Mouse (Mus musculus): ENCODE data around the gene Vhl. TPM values are rescaled to one million over a fixed set of nuclear protein-coding genes. Genes with fewer than 3 reads are reported as not detected.
"Not testable (repeated sequence)": the region's sequence is repeated elsewhere in the genome, so short reads cannot be mapped to it uniquely, and the experiment has no call there.

The Vhl gene
- total and polyA plus RNA-seq, 2 experiments from 2014 or later = 64.9 to 86.1 TPM

- TF ChIP-seq CTCF (IDR thresholded peaks at IDR 0.05) = no peak
- ATAC-seq (ENCODE audit: low FRiP score) (no peak), DNase-seq (ENCODE audit: low spot score) (no peak)
- Histone ChIP-seq H3K4me3 (ENCODE audit: low read depth, low read length) (no peak overlapping the region), H3K9ac (replicated peaks; ENCODE audit: low read length, poor library complexity, severe bottlenecking) (no peak overlapping the region), H3K36me3 (ENCODE audit: insufficient read depth, low read length) (no peaks in the 10 kb centered on the region), H3K4me1 (ENCODE audit: insufficient read depth, low read length) (no peaks in the 10 kb centered on the region), H3K9me3 (ENCODE audit: low read length) (no peaks in the 10 kb centered on the region), H3K27ac (ENCODE audit: low read depth, low read length) (no peak overlapping the region), H3K27me3 (ENCODE audit: insufficient read depth, low read length) (no peaks in the 10 kb centered on the region), H3K4me2 (ENCODE audit: low read depth, low read length, poor library complexity, severe bottlenecking) (no peak overlapping the region)
- WGBS = 91% methylated on average over 7 of the region's 7 CpGs
These were observed 46.1 kb downstream of the Vhl start for GRCm38 (mm10) chr6:113669821-113670220.

- not testable (repeated sequence) for H3K4me3 ChIP-seq (ENCODE audit: low read depth, low read length); H3K9me3 ChIP-seq (ENCODE audit: low read length); H3K27ac ChIP-seq (ENCODE audit: low read depth, low read length); H3K4me2 ChIP-seq (ENCODE audit: low read depth, low read length, poor library complexity, severe bottlenecking); ATAC-seq (ENCODE audit: low FRiP score); H3K36me3 ChIP-seq (ENCODE audit: insufficient read depth, low read length); H3K4me1 ChIP-seq (ENCODE audit: insufficient read depth, low read length); DNase-seq (ENCODE audit: low spot score); H3K27me3 ChIP-seq (ENCODE audit: insufficient read depth, low read length); H3K9ac ChIP-seq (replicated peaks; ENCODE audit: low read length, poor library complexity, severe bottlenecking)
- WGBS = 83% methylated on average over 1 of the region's 1 CpGs
These were observed 48.3 kb downstream of the Vhl start for GRCm38 (mm10) chr6:113672029-113672428.

GRCm38 (mm10) chr6:113672989-113673388 lies 49.2 kb downstream of the Vhl start:
- no peak overlapping the region for H3K4me3 ChIP-seq (ENCODE audit: low read depth, low read length)
- H3K9me3 ChIP-seq (ENCODE audit: low read length) = no peaks in the 10 kb centered on the region
- ATAC-seq (ENCODE audit: low FRiP score) (no peak), DNase-seq (ENCODE audit: low spot score) (no peak)
- H3K4me1 ChIP-seq (ENCODE audit: insufficient read depth, low read length) = no peaks in the 10 kb centered on the region
- no peak overlapping the region for H3K4me2 ChIP-seq (ENCODE audit: low read depth, low read length, poor library complexity, severe bottlenecking)
- no peaks in the 10 kb centered on the region for H3K36me3 ChIP-seq (ENCODE audit: insufficient read depth, low read length)
- 84% methylated on average over 6 of the region's 6 CpGs for WGBS
- no peaks in the 10 kb centered on the region for H3K27me3 ChIP-seq (ENCODE audit: insufficient read depth, low read length)
- TF ChIP-seq CTCF (IDR thresholded peaks at IDR 0.05) = no peak
- H3K9ac ChIP-seq (replicated peaks; ENCODE audit: low read length, poor library complexity, severe bottlenecking) = no peak overlapping the region
- no peak overlapping the region for H3K27ac ChIP-seq (ENCODE audit: low read depth, low read length)

GRCm38 (mm10) chr6:113675234-113675633 lies 51.5 kb downstream of the Vhl start:
- no peak for ATAC-seq (ENCODE audit: low FRiP score)

GRCm38 (mm10) chr6:113675991-113676390 lies 52.2 kb downstream of the Vhl start:
- Histone ChIP-seq H3K9ac (replicated peaks; ENCODE audit: low read length, poor library complexity, severe bottlenecking) (no peak overlapping the region), H3K27me3 (ENCODE audit: insufficient read depth, low read length) (no peaks in the 10 kb centered on the region), H3K9me3 (ENCODE audit: low read length) (no peaks in the 10 kb centered on the region), H3K27ac (ENCODE audit: low read depth, low read length) (no peak overlapping the region), H3K4me1 (ENCODE audit: insufficient read depth, low read length) (no peaks in the 10 kb centered on the region), H3K36me3 (ENCODE audit: insufficient read depth, low read length) (no peaks in the 10 kb centered on the region), H3K4me3 (ENCODE audit: low read depth, low read length) (no peak overlapping the region), H3K4me2 (ENCODE audit: low read depth, low read length, poor library complexity, severe bottlenecking) (no peak overlapping the region)
- DNase-seq (ENCODE audit: low spot score) (no peak), ATAC-seq (ENCODE audit: low FRiP score) (no peak)
- no peak for TF ChIP-seq CTCF (IDR thresholded peaks at IDR 0.05)
- 90% methylated on average over 9 of the region's 9 CpGs for WGBS

More at GRCm38 (mm10) chr6:113675234-113675633, 51.5 kb downstream of the Vhl start:
- H3K9ac ChIP-seq (replicated peaks; ENCODE audit: low read length, poor library complexity, severe bottlenecking) = no peak overlapping the region
- H3K4me2 ChIP-seq (ENCODE audit: low read depth, low read length, poor library complexity, severe bottlenecking) = no peak overlapping the region
- DNase-seq (ENCODE audit: low spot score) = no peak
- no peaks in the 10 kb centered on the region for H3K9me3 ChIP-seq (ENCODE audit: low read length)
- H3K4me3 ChIP-seq (ENCODE audit: low read depth, low read length) = no peak overlapping the region
- no peak overlapping the region for H3K27ac ChIP-seq (ENCODE audit: low read depth, low read length)
- H3K36me3 ChIP-seq (ENCODE audit: insufficient read depth, low read length) = no peaks in the 10 kb centered on the region
- WGBS = 71% methylated on average over 4 of the region's 4 CpGs
- H3K4me1 ChIP-seq (ENCODE audit: insufficient read depth, low read length) = no peaks in the 10 kb centered on the region
- H3K27me3 ChIP-seq (ENCODE audit: insufficient read depth, low read length) = no peaks in the 10 kb centered on the region
- no peak for TF ChIP-seq CTCF (IDR thresholded peaks at IDR 0.05)

- no peak for DNase-seq (ENCODE audit: low spot score)
- Histone ChIP-seq H3K9me3 (ENCODE audit: low read length) (no peaks in the 10 kb centered on the region), H3K4me3 (ENCODE audit: low read depth, low read length) (no peak overlapping the region), H3K27ac (ENCODE audit: low read depth, low read length) (no peak overlapping the region), H3K4me2 (ENCODE audit: low read depth, low read length, poor library complexity, severe bottlenecking) (no peak overlapping the region), H3K36me3 (ENCODE audit: insufficient read depth, low read length) (no peaks in the 10 kb centered on the region), H3K4me1 (ENCODE audit: insufficient read depth, low read length) (no peaks in the 10 kb centered on the region), H3K27me3 (ENCODE audit: insufficient read depth, low read length) (no peaks in the 10 kb centered on the region), H3K9ac (replicated peaks; ENCODE audit: low read length, poor library complexity, severe bottlenecking) (no peak overlapping the region)
- ATAC-seq (ENCODE audit: low FRiP score) = no peak
- WGBS = 84% methylated on average over 14 of the region's 14 CpGs
- no peak for TF ChIP-seq CTCF (IDR thresholded peaks at IDR 0.05)
These were observed 53.4 kb downstream of the Vhl start for GRCm38 (mm10) chr6:113677070-113677734.

Measured in midbrain, postnatal 0 days (tissue).